Mouse (Mus musculus) left cerebral cortex, postnatal 4 days (tissue): ENCODE results near the gene Map2k7. TPM values are rescaled to one million over a fixed set of nuclear protein-coding genes. Genes with fewer than 3 reads are reported as not detected.
A peak's percentile ranks its signal among the peaks of the same experiment; 100 is the strongest.

Experiments used
- DNase-seq: peaks from one replicate; pipeline ENCODE4 v3.0.0-alpha.2; 2022
- intact Hi-C: fragments of 180-260 bp; cut with DNase I; formaldehyde crosslinking; loops from one replicate; pipeline ENCODE4 v1.15.1; 2025
- total RNA-seq, 2 experiments: library from RNA; stranded (reverse); gene quantifications; 2 replicates each; pipeline ENCODE4 v1.2.3; 2021

Gene Map2k7
- total RNA-seq: 10 to 100 TPM; 62.9 to 65.4 TPM

DNA sequence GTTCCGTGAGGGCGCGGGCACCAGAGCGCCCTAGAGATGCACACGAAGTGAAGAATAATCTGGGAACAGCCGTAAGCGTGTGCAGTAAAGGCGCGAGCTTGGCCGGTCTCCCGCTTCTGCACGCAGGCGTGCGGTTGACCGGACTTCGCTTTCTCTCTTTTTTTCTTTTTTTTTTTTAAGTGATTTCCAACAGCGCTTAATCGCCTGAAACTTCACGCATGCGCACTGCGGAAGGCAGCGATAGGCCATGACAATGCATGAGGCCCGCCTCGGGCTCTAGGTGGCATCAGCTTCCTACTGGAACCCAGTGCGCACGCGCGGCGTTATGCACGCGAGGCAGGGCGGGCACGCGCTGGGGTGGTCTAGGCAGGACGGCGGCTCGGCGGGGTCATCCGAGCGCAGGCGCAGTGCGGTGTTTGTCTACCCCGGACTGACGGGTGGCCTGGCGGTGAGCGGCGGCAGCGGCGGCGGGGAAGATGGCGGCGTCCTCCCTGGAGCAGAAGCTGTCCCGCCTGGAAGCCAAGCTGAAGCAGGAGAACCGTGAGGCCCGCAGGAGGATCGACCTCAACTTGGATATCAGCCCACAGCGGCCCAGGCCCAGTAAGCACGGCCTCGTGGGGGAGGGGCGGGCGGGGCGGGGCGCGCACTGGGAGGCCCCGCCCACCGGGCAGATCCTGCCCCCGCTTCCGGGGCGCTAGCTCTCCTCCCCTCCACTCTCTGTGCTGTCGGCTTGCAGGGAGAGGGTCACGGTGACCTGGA lies at the start of gene Map2k7, which contains the start of gene Gm49320:
Gene Map2k7, plus strand, starts transcription at position 307 of the 759 bp plus-strand sequence.
Gene Gm49320, plus strand, starts transcription at position 432 of the 759 bp plus-strand sequence.
- peak; percentile 100 for DNase-seq
- intact Hi-C loops: no loop called here

DNA sequence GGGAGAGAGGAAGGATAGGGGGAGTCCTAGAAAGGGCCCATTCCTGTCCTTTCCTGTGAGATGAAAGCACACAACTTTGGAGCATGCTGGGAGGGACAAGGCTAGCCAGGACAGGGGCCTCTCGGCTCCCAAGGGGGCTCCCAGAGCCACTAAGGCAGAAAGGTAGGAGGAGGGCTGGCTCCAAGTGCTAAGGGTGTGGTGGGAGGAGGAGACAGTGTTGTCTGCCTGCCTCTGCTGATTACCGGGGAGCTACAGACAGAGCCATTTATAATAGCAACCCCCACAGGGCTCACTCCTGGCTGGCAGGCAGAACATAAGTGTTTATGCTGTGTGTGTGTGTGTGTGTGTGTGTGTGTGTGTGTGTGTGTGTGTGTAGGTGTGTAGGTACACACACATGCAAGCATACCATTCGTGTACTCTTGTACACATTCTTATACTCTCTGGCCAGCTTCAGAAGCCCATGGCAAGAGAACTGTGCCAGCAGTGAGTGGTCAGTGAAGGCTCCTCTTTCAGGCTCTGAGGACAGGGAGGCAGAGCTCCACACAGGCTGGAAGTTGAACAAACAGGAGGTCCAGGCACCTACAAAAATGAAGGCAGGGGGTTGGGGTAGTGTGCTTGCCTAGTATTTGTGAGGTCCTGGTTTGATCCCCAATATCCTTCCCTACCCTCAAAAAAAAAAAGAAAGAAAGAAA lies 49.4 kb upstream of the Map2k7 start:
- intact Hi-C loops: no loop called here
- DNase-seq: no peak

DNA sequence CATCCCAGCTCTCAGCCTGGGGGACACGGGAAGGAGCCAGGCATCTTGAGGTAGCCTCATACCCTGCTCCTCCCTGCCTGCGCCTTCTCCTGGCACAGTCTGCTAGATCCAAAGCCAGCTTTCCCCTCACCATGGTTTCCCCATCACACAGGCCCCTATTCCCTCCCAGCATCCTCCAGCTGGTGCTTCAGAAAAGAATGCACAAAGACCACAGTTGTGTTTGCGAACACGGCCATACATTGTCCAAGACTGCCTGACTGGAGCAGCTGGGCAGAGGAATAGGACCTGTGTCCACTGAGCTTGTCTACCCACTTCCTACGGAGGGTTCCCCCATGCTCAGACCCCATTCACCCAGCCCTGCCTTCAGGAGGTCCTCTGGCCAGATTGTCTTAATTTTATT lies 46.2 kb upstream of the Map2k7 start:
- intact Hi-C loops: no loop called here
- no peak for DNase-seq

DNA sequence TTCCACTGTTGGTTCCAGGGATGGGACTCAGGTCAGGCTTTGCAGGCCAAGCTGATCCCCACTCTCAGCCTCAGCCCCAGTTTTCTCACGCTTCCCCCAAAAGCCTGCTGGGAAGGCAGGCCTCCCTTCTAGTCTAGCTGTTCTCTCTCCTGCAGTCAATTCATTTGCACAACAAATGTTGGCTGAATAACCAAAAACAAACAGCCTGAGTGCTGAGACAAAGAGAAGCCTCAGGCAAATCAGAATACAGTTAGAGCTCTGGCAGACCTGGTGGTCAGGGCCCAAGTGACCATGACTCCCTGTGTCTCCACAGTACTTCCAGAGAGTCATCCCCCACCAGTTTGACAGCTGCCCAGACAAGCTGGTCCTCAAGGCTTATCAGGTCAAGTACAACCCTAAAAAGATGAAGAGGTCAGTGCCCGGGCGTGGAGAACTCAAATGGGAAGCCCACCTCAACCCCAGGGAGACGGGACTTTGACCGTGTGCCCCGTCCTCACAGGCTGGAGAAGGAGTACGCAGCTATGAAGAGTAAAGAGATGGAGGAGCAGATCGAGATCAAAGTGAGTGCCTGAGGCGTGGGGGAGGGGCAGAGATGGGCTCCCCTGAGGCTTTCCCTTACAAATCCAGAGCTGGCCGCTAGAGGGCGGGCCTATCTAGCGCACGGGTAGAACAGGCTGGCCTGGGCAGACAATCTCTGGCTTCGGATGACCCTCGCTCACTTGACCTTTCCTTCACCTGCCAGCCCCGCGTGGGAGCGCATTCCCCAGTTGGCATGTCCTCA lies 45.5 kb upstream of the Map2k7 start:
- intact Hi-C loops: no loop called here
- peak; percentile 92 for DNase-seq

DNA sequence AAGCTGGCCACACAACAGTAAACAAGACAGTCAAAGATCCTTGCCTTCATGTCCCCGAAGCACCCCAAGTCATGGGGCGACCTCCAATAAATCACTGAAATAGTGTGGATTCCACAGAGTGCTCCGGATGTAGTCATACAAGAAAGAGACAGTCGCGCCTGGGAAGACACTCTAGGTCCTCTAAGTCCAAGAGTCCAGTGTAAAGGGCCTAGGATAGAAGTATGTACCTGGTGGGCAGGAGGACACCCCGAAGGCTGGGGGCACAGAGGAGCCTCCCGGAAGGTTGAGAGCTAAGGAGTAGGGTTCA lies 45.0 kb upstream of the Map2k7 start:
- no peak for DNase-seq
- intact Hi-C loops: no loop called here

DNA sequence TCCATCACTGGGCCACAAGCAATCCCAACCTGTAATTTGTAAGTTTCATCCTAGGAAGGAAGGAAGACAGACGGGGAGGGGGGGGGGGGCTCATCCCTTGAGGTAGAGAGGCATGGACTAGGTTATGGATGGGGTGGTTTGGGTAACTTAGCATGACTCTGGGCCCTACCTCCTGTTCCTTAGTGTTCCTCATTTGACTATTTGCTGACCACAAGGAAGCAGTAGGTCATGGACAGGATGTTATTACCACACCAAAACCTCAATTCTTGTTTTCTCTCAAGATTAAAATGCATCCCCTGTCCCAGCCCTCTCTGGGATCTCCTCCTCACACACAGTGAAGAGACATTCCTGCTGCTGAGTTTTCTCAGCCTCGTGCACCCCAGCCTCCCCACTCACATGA lies 37.2 kb upstream of the Map2k7 start:
- intact Hi-C loops: no loop called here
- no peak for DNase-seq

DNA sequence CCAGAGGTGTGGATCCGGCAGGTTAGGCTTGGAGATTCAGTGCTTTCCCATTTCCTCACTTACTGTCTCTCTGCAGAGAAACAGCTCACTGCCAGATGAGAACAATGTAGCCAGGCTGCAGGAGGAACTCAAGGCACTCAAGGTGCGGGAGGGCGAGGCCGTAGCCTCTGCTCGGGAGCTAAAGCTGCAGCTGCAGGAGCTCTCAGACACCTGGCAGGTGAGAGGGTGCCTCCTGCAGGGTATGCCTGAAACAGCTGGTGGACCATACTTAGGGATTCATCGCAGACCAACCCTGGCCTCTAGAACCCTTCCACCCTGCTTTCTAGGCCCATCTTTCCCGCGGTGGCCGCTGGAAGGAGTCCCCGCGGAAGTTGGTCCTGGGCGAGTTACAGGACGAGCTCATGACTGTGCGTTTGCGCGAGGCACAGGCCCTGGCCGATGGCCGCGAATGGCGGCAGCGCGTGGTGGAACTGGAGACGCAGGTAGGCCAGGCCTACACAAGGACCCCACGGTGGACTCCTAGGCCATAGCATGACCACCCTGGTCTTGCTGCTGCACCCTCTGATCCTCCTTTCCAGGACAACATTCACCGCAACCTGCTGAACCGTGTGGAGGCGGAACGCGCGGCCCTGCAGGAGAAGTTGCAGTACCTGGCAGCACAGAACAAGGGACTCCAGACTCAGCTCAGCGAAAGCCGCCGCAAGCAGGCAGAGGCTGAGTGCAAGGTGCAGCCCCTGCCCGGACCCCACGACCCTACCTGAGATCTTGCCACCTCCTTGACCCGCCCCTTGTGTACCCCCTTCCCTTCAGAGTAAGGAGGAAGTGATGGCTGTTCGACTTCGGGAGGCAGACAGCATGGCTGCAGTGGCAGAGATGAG lies 33.1 kb upstream of the Map2k7 start:
- no peak for DNase-seq
- intact Hi-C loops: no loop called here

DNA sequence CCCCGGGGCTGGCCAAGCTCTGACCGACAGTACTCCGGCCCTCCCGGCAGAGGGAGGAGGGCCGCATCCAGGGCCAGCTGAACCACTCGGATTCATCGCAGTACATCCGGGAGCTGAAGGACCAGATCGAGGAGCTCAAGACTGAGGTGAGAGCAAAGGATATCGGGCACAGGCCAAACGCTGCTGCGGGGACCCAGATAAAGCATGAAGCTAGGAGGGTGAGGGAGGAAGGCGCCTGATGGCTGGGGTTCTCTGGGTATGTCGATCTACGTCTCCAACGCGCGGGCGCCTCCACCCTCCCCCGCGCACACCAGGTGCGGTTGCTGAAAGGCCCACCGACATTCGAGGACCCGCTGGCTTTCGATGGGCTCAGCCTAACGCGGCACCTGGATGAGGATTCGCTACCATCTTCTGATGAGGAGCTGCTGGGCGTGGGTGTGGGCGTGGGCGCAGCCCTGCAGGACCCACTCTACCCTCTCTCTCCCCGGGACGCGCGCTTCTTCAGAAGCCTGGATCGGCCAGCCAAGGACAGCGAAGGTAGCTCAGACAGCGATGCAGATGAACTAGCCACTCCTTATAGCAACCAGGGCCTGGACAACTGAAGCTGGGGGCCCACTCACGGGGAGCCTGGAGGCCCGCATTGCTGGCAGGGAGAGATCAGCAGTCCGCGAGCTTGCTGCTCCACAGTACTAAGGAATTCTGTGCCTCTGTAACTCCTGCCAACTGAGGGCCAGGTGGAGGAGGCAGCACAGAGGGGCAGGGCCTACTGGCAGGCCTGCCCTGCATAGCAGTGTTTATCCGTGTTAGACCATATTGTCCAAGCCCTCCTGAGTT lies 32.1 kb upstream of the Map2k7 start:
- intact Hi-C loops: no loop called here

DNA sequence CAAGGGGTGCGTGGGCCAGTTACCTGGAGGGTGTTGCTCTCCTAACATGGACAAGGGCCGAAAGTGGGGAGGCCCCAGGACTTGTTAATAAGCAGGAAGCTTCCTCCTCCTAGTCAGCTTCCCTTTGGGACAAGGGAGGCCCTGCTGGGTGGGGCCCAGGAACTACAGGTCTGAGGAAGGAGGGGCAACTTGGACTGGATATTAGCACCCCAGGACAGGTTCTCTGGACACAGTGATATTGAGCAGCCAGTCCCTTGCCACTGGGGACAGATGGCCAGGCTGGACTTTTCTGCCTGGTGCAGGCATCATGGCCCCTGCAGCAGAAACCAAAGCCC lies 31.6 kb upstream of the Map2k7 start:
- intact Hi-C loops: no loop called here
- no peak for DNase-seq

More for the DNA sequence above, 32.1 kb upstream of the Map2k7 start:
- no peak for DNase-seq

DNA sequence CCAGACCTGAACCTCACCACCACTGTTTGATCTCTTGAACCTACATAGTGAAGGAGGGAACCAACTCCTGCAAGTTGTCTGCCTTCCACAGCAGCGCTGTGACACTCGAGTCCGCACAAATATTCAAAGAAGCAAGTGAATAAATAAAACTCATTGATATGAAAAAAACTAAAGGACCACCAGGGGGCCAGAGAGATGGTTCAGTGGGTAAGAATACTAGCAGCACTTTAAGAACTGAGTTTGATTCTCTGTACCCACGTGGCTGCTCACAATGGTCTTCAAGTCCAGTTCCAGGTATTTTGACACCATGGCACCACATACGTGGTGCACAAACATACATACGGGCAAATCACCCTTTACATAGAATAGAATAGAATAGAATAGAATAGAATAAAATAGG lies 27.4 kb upstream of the Map2k7 start:
- intact Hi-C loops: no loop called here
- DNase-seq: no peak

DNA sequence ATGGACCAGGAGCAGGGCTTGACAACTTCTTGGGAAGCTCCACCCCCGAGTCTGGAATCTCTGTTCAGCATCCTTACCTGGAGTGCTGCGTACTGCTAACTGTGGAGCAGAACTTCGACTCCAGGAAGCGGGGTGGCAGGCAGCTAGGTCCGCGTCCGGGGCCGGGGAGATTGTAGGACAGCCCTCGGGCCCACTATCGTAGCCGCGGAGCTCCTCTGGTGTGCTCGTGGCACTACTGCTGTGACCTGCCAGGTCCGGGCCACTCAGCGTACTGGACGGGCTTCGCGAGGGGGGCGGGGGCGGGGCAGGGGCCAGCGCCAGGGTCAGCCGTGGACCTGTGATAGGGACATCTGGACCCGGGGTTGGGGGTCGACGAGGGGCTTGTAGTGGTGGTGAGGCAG lies 25.7 kb upstream of the Map2k7 start:
- intact Hi-C loops: no loop called here

DNA sequence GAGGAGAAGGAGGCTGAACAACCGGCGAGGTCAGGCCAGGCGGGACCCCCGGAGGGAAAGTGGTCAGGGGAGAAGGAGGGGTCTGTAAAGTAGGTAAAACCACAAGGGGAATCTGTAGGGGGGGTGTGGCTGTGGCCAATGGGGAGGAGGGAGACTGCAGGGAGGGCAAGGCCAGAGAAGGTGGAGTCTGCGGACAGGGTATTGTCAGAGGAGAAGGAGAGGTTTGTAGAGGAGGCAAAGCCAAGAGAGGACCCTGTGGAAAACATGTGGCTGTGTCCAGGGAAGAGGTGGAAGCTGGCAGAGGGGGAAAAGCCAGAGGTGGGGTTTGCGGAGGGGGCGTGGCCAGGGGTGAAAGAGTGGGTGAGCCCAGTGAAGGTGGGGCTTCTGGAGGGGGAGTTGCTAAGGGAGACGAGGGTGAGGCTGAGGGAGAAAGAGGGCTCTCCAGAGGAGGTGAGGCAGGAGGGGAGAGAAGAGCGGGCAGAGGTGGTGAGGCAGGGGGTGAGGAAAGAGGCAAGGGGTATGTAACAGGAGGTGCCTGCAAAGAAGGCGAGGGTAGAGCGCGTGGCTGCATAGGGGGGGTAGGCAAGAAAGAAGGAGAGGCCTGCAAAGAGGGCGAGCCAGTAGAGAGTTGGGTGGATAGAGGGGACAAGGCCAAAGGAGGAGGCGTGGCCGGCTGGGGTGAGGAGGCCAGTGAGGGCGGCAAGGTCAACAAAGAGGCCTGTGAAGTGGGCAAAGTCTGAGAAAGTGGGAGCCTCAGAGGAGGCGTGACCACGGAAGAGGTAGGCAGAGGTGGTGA lies 25.1 kb upstream of the Map2k7 start:
- no peak for DNase-seq
- intact Hi-C loops: no loop called here

More for the DNA sequence above, 25.7 kb upstream of the Map2k7 start:
- no peak for DNase-seq

DNA sequence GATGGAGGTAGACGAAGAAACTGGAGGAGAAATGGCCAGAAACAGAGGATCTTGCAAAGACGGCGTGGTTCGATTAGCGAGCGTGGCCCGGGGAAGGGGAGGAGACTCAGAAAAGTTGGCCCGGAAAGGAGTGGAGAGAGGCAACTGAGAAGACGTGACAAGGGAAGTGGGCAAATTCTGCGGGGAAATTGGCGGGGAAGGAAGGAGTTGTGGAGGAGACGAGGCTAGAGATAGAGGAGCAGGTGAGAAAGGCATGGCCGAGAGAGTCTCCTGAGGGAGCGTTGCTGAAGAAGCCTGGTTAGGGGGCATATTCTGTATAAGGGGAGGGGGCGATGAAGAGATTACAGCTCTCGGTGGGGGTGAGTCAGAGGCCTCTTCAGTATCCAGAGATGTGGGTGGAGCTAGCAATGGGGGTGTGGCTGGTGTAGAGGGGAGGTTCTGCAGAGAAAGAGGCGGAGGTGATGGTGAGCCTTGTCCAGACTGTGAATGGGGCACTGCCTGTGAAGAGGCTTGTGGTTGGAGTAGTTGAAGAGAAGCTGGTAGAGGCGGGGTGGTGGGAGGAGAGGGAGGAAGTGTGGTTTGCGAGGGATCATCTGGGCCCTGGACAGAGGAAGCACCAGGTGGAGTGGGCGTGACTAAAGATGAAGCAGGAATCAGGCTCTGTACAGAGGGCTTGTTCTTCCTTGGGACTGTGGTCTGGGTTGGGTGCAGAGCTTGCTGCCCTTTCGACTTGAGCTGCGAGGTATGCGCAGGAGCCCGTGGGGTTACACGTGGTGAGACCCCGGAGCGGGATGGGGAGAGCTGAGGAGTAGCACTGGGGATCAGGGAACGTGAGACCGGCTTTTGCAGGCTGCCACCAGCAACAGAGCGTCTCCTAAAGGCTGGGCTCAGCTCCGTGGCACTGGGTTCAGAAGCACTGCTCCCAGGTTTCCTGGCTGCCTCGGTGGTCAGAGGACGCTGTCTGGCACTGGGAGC lies 24.2 kb upstream of the Map2k7 start:
- intact Hi-C loops: no loop called here
- no peak for DNase-seq

DNA sequence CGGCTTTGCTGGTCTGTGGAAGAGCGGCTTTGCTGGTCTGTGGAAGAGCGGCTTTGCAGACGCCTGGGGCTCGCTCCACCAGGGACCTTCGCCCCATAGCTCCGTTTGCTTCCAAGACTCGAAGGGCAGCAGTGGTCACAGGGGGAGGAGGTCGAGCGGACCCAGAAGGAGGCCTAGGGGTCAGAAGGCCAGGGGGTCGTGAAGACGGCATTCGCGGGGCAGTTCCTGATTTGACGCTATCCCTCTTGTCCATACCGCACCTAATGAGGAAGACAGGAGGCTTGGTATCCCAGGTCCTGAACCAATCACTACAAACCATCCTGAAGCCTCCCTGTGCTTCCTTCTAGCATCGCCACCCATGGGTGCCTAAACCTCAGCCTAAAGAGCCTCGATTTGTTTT lies 22.2 kb upstream of the Map2k7 start:
- DNase-seq: no peak
- intact Hi-C loops: no loop called here

DNA sequence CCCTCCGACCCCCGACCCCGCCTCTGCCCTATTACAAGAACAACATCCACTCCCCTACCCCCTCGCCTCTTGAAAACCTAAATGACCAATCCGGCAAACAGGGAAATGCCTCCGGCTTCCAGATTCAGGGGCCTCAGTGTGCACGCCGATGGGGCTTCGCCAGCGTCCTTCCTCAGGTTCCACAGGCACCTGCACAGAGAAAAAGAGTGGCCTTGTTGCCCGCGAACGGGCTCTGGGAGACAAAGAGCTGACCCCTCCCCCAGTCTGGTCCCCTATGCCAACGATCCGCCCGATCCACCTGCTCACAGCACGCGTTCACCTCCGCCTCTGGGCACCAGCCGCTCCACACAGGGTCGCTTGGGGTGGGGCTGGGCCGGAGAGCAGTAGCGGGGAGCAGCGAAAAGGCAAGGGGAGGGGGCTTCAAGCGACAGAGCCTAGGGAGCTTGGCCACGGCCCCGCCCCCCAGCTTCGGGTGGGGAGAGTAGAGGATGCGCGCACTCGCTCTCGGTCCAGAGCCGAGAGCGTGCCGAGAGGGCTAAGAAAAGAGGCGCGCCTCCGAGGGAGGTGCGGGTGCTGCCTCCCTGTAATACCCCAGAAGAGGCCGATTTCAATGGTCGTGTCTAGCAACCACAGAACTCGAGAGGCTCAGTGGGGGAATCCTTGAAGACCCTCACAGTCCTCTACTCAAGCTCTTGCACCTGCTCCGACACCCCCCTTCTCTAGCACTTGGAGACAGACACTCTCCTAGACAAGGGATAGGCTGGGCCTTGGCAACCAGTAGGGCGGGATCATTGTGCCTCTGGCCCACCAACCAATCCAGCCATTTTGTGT lies 21.5 kb upstream of the Map2k7 start, which contains the start of gene Prr36:
Gene Prr36, minus strand, starts transcription at position 669 of the 831 bp plus-strand sequence.
- peak; percentile 91 for DNase-seq
- intact Hi-C loops: no loop called here

DNA sequence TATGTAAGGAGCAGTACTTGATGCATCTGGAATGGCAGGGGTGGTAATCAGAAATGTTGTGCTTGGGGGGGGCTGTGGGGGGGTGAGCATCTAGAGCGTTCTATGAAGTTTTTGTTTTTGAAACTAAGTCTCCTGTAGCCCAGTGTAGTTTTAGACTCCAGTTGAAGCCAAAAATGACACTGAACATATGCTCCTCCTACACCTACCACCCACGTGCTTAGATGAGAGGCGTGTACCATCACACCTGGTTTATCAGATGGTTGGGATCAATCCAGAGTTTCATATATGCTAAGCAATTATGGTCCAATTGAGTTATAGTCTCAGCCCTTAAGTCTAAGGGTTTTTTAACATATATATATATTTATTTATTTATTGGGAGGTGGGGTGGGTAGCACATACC lies 18.9 kb upstream of the Map2k7 start:
- intact Hi-C loops: no loop called here
- DNase-seq: no peak

DNA sequence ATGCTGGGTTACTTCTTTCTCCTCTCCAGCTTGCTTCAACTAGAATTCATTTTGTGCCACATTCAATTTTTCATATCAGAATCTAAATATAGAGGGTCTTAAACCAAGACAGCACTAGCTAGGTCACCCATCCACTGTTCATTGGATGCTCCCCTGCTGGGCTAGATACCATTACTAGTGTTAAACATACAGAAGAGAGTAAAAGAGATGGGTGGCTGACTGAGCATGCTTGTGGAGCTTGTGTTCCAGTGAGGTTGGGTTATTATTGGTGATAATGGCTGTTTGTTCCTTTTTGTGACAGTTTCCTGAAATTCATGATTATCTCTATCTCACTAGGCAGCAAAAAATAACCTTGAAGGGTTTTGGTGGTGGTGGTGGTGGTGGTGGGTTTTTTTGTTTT lies 16.5 kb upstream of the Map2k7 start:
- intact Hi-C loops: no loop called here
- DNase-seq: no peak
